Mouse (Mus musculus) G1E-ER4 (cell line): ENCODE results near the gene Il1a. TPM values are rescaled to one million over a fixed set of nuclear protein-coding genes. Genes with fewer than 3 reads are reported as not detected.

Source experiments
- GATA1 ChIP-seq: IDR thresholded peaks from one replicate; pipeline ENCODE4 v1.8.0; 2012; ENCODE audit warnings: low read length, inconsistent platforms
- polyA plus RNA-seq: library from polyadenylated mRNA; stranded (reverse); fragments of >175 nt; gene quantifications from 2 replicates; pipeline ENCODE4 v1.2.3, GENCODE M21; 2012

The Il1a gene
- polyA plus RNA-seq = not detected in 2 replicates

GRCm38 (mm10) chr2:129309836-129310235, at the start of gene Il1a:
TSS of gene Il1a (minus strand) at chr2:129309972.
- no peak for TF ChIP-seq GATA1

- TF ChIP-seq GATA1 = no peak
These were observed 28.4 kb upstream of the Il1a start for GRCm38 (mm10) chr2:129338138-129338621.

- TF ChIP-seq GATA1 = no peak
These were observed 23.7 kb upstream of the Il1a start for GRCm38 (mm10) chr2:129333471-129333870.

GRCm38 (mm10) chr2:129330540-129330939, 20.8 kb upstream of the Il1a start:
- no peak for TF ChIP-seq GATA1

GRCm38 (mm10) chr2:129330024-129330423, 20.3 kb upstream of the Il1a start:
- TF ChIP-seq GATA1 = no peak

GRCm38 (mm10) chr2:129328238-129328637, 18.5 kb upstream of the Il1a start:
- TF ChIP-seq GATA1 = no peak

- TF ChIP-seq GATA1 = no peak
These were observed 14.4 kb upstream of the Il1a start for GRCm38 (mm10) chr2:129324216-129324615.

- TF ChIP-seq GATA1 = no peak
These were observed 12.4 kb upstream of the Il1a start for GRCm38 (mm10) chr2:129322117-129322635.

- TF ChIP-seq GATA1 = no peak
These were observed 10.3 kb upstream of the Il1a start for GRCm38 (mm10) chr2:129320033-129320605.

GRCm38 (mm10) chr2:129315831-129316230, 6.1 kb upstream of the Il1a start:
- no peak for TF ChIP-seq GATA1

GRCm38 (mm10) chr2:129314880-129315279, 5.1 kb upstream of the Il1a start:
- TF ChIP-seq GATA1 = no peak

GRCm38 (mm10) chr2:129313934-129314333, 4.2 kb upstream of the Il1a start:
- no peak for TF ChIP-seq GATA1

- no peak for TF ChIP-seq GATA1
These were observed 3.8 kb downstream of the Il1a start for GRCm38 (mm10) chr2:129306020-129306419.

GRCm38 (mm10) chr2:129297589-129297982, 12.2 kb downstream of the Il1a start:
- TF ChIP-seq GATA1 = no peak

GRCm38 (mm10) chr2:129296671-129297588, 12.8 kb downstream of the Il1a start, which contains the start of gene Ckap2l:
TSS of gene Ckap2l (minus strand) at chr2:129297212.
- TF ChIP-seq GATA1 = no peak

- TF ChIP-seq GATA1 = no peak
These were observed 13.7 kb downstream of the Il1a start for GRCm38 (mm10) chr2:129296086-129296485.
